Mouse (Mus musculus): ENCODE data around the gene Rlf.
A peak's percentile ranks its signal among the peaks of the same experiment; 100 is the strongest.
"Not testable (repeated sequence)": the region's sequence is repeated elsewhere in the genome, so short reads cannot be mapped to it uniquely, and the experiment has no call there.

Gene Rlf

GRCm38 (mm10) chr4:121214793-121215304 is at the start of gene Rlf:
Gene Rlf, minus strand, starts transcription at chr4:121215084.
- peak; percentile 96 to 100 for DNase-seq

- no peak for DNase-seq
Observed at GRCm38 (mm10) chr4:121241612-121242000, 26.7 kb upstream of the Rlf start.

GRCm38 (mm10) chr4:121240637-121241611 is 26.0 kb upstream of the Rlf start:
- DNase-seq = no peak

- no peak for DNase-seq
Observed at GRCm38 (mm10) chr4:121239878-121240277, 25.0 kb upstream of the Rlf start.

GRCm38 (mm10) chr4:121231772-121232414 is 17.0 kb upstream of the Rlf start:
- peak in 1 of 2 experiments; percentile 45 for DNase-seq

- no peak for DNase-seq
Observed at GRCm38 (mm10) chr4:121230943-121231614, 16.2 kb upstream of the Rlf start.

GRCm38 (mm10) chr4:121227072-121227471 is 12.2 kb upstream of the Rlf start:
- no peak for DNase-seq

- no peak for DNase-seq
Observed at GRCm38 (mm10) chr4:121225177-121225576, 10.3 kb upstream of the Rlf start.

GRCm38 (mm10) chr4:121223136-121223535 is 8.3 kb upstream of the Rlf start:
- no peak for DNase-seq

GRCm38 (mm10) chr4:121216216-121216615 is 1.3 kb upstream of the Rlf start:
- DNase-seq = no peak

- DNase-seq = no peak
Observed at GRCm38 (mm10) chr4:121215489-121215888, 605 bp upstream of the Rlf start.

- DNase-seq = no peak
Observed at GRCm38 (mm10) chr4:121213936-121214792, 720 bp downstream of the Rlf start.

- DNase-seq = no peak
Observed at GRCm38 (mm10) chr4:121208911-121209310, 6.0 kb downstream of the Rlf start.

- DNase-seq = no peak
Observed at GRCm38 (mm10) chr4:121197856-121198255, 17.0 kb downstream of the Rlf start.

GRCm38 (mm10) chr4:121196995-121197394 is 17.9 kb downstream of the Rlf start:
- DNase-seq = no peak

GRCm38 (mm10) chr4:121196205-121196604 is 18.7 kb downstream of the Rlf start:
- peak in 1 of 2 experiments; percentile 32 for DNase-seq

GRCm38 (mm10) chr4:121194736-121195135 is 20.1 kb downstream of the Rlf start:
- no peak for DNase-seq

GRCm38 (mm10) chr4:121192306-121192705 is 22.6 kb downstream of the Rlf start:
- DNase-seq = no peak

- no peak for DNase-seq
Observed at GRCm38 (mm10) chr4:121189341-121189740, 25.5 kb downstream of the Rlf start.

- no peak for DNase-seq
Observed at GRCm38 (mm10) chr4:121179669-121180068, 35.2 kb downstream of the Rlf start.

GRCm38 (mm10) chr4:121167656-121168055 is 47.2 kb downstream of the Rlf start:
- DNase-seq = no peak

- DNase-seq = not testable (repeated sequence)
Observed at GRCm38 (mm10) chr4:121166697-121167096, 48.2 kb downstream of the Rlf start.

All from spleen, adult 18-20 months (tissue).